Mouse (Mus musculus) activated CD4-positive, CD25-positive, alpha-beta regulatory T cell, adult 4 months (primary cell): ENCODE measurements around the gene Cep55. TPM values are rescaled to one million over a fixed set of nuclear protein-coding genes. Genes with fewer than 3 reads are reported as not detected.
A peak's percentile ranks its signal among the peaks of the same experiment; 100 is the strongest.

Experiments
- ATAC-seq: one replicate; pipeline ENCODE4 v1.8.0; 2017
- polyA plus RNA-seq, 2 experiments: library from polyadenylated mRNA; unstranded; fragments of 100-300 nt; shearing (Covaris generic); gene quantifications; one replicate each; pipeline ENCODE4 v1.2.1; 2017

Gene Cep55
- polyA plus RNA-seq, 2 experiments from 2014 or later, result 11.9 to 14.7 TPM

GRCm38 (mm10) chr19:38045198-38045597 lies 9.6 kb upstream of the Cep55 start:
- no peak for ATAC-seq

GRCm38 (mm10) chr19:38049686-38050085 lies 5.1 kb upstream of the Cep55 start:
- no peak for ATAC-seq

GRCm38 (mm10) chr19:38053227-38054041 lies 1.4 kb upstream of the Cep55 start:
- ATAC-seq, result no peak

DNA sequence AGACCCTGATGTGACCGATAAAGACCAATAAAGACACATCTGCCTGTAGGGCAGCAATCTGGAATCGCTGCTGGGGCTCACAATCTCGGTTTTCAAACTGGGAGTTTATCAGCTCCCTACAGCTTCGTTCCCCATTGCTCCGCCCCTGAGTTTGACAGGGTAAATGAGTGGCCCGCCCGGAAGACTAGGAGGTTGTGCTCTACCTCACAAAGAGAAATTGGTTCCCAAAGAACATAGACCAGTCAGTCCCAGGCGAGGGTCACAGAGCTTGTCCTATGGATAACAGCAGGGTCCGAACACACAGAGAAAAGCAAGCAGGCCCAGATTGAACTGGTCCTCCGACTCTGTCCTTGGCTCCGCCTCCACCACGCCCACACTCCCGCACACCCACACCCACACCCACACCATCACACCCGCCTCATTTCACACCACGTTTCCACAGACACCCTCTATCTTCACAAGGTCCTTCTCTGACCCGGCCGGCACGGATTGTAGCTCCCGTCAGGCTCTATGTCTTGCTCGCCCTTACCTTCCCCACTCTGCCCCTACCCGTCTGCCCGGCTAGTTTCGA lies 577 bp upstream of the Cep55 start:
- peak; percentile 71 for ATAC-seq

- no peak for ATAC-seq
These were observed 987 bp downstream of the Cep55 start for GRCm38 (mm10) chr19:38055798-38056197.

DNA sequence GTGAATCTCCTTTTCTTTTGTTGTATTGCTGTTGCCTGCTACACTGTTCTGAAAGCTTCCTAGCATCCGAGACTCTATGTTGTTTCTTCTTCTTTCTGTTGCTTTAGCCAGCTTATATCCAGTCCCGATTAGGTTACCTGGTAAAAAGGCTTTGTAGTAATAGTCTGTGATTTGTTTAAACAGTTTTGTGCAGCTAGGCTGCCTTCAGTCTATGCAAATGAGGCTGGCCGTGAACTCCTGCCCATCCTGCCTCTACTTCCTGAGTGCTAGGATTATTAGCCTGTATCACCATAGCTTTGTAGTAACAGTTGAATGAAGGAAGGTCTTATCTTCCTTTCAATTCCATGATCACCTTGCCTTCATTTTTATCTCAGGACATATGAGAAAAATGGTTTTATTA lies 1.5 kb downstream of the Cep55 start:
- no peak for ATAC-seq

DNA sequence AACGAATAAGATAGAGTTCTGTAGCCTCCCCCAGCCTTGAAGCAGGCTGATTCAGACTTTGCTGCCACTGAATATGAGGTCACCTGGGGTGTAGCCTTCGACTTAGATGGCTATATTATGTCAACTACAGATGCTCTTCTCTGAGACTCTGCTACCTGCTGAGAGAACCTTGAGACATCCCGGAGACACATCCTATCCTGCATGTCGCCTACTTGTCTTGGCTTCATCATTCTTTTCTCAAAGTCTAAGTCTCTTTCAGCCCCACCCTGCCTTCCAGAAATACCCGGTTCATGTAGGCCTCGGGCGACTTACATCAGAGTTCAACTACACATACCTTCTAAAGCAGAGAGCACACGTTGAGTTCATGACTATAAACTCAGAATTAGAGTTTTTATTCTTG lies 2.1 kb downstream of the Cep55 start:
- ATAC-seq, result no peak

DNA sequence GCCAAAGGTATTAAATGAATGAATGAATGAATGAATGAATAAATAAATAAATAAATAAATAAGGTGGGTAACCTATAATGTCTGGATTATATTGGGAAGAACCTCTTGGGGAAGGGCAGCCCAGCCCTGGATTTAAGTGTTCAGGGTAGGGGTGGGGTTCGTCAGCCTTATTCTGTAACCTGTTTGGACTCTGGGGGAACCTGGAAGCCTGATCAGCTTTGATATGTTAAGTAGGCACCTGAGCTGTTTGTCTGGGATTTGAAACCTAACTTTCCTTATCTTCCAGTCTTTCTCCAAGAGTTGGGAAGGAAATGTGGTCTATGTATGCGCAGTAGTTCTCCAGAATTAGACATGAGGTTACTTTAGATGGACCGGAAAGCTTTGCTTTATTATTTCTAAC lies 8.4 kb downstream of the Cep55 start:
- ATAC-seq, result no peak

- no peak for ATAC-seq
These were observed 9.2 kb downstream of the Cep55 start for GRCm38 (mm10) chr19:38064051-38064450.

DNA sequence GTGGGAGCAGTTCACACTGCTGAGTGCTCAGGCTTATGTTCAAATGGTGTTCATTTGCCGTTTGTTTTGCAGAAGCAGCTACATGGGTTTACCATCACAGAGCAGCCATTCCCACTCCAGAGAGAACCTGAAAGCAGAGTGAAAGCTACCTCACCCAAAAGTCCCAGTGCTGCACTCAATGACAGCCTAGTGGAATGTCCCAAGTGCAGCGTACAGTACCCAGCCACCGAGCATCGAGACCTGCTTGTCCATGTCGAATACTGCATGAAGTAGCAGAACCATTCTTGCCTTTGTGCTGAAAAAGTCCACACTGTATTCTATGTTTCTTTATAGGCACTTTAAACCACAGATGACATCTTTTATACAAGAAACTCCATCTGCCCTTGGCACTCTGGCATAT lies 18.4 kb downstream of the Cep55 start:
- ATAC-seq, result no peak

GRCm38 (mm10) chr19:38075051-38075450 lies 20.2 kb downstream of the Cep55 start:
- ATAC-seq, result no peak

- ATAC-seq, result no peak
These were observed 21.4 kb downstream of the Cep55 start for GRCm38 (mm10) chr19:38076251-38076650.

- ATAC-seq, result no peak
These were observed 23.2 kb downstream of the Cep55 start for GRCm38 (mm10) chr19:38077851-38078540.

DNA sequence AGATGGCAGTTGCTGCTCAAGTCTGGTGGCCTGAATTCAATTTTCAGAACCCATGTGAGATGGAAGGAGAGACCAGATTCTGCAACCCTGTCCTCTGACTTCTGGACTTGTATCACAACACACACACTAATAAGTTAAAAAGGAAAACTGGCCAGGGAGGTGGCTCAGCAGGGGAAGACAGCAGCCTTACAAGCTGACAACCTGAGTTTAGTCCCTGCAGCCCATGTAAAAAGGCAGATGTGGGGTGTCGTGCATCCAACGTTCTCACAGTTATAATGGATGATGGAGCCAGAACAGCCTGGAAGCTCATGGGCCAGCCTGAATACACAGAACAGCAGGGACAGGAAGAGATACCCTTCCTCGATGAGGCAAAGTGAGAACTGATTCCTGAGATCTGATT lies 26.6 kb downstream of the Cep55 start:
- no peak for ATAC-seq

GRCm38 (mm10) chr19:38082931-38083525 lies 28.2 kb downstream of the Cep55 start:
- ATAC-seq, result no peak

- ATAC-seq, result no peak
These were observed 31.0 kb downstream of the Cep55 start for GRCm38 (mm10) chr19:38085841-38086240.

- ATAC-seq, result no peak
These were observed 32.2 kb downstream of the Cep55 start for GRCm38 (mm10) chr19:38086948-38087551.

GRCm38 (mm10) chr19:38089358-38089757 lies 34.5 kb downstream of the Cep55 start:
- ATAC-seq, result no peak

- ATAC-seq, result no peak
These were observed 36.7 kb downstream of the Cep55 start for GRCm38 (mm10) chr19:38091512-38091985.

- no peak for ATAC-seq
These were observed 41.4 kb downstream of the Cep55 start for GRCm38 (mm10) chr19:38096231-38096630.

DNA sequence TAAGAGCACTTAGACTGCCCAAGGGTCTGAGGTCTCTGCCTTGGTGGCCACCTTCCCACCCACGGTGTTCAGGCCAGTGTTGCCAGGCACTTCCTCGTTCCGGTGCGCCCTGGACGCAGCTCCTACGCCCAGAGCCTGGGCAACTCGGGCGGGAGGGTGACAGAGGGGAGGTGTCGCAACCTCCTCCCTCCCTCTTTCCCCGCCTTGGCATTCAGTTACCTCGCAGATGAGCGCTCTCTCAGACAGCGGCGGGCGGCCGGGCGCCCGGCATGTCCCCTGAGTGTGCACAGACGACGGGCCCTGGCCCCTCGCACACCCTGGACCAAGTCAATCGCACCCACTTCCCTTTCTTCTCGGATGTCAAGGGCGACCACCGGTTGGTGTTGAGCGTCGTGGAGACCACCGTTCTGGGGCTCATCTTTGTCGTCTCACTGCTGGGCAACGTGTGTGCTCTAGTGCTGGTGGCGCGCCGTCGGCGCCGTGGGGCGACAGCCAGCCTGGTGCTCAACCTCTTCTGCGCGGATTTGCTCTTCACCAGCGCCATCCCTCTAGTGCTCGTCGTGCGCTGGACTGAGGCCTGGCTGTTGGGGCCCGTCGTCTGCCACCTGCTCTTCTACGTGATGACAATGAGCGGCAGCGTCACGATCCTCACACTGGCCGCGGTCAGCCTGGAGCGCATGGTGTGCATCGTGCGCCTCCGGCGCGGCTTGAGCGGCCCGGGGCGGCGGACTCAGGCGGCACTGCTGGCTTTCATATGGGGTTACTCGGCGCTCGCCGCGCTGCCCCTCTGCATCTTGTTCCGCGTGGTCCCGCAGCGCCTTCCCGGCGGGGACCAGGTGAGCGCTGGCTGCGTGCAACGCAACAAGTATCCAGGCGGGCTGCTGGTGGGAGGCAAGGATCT lies 42.3 kb downstream of the Cep55 start, which contains the start of gene Ffar4:
Gene Ffar4 (plus strand): TSS at position 214 of the 901 bp plus-strand sequence.
- no peak for ATAC-seq

DNA sequence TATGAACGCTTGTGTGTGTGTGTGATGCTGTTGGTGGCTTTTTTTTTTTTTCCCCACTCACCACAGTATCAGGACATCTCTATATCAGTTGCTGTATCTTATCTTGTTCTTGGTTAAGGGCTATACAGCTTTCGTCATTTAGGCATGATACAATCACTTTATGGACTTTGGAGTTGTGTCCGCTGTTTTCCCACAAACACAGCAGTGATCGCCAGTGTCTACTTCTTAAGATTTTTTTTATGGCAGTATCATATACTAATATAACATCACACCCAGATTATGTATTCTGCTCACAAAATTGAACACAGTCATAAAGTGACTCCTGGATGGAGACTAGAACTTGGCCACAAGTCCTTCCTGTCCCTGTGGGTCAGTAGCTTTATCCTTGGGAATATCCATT lies 53.1 kb downstream of the Cep55 start:
- ATAC-seq, result no peak
